Mouse (Mus musculus): ENCODE data around the gene Sorcs1.

The Sorcs1 gene

GRCm38 (mm10) chr19:50677903-50678896 is at the start of gene Sorcs1:
TSS of gene Sorcs1 (minus strand) at chr19:50678646.
- DNase-seq, result peak; percentile 18 to 44

GRCm38 (mm10) chr19:50683277-50683676 is 4.8 kb upstream of the Sorcs1 start:
- no peak for DNase-seq

GRCm38 (mm10) chr19:50678946-50679345 is 500 bp upstream of the Sorcs1 start:
- no peak for DNase-seq

- no peak for DNase-seq
Measured at GRCm38 (mm10) chr19:50676578-50677524, 1.6 kb downstream of the Sorcs1 start.

GRCm38 (mm10) chr19:50674921-50675320 is 3.5 kb downstream of the Sorcs1 start:
- DNase-seq, result no peak

- no peak for DNase-seq
Measured at GRCm38 (mm10) chr19:50667516-50667915, 10.9 kb downstream of the Sorcs1 start.

GRCm38 (mm10) chr19:50664311-50664710 is 14.1 kb downstream of the Sorcs1 start:
- no peak for DNase-seq

- DNase-seq, result no peak
Measured at GRCm38 (mm10) chr19:50659144-50659543, 19.3 kb downstream of the Sorcs1 start.

GRCm38 (mm10) chr19:50652750-50653149 is 25.7 kb downstream of the Sorcs1 start:
- DNase-seq, result no peak

- no peak for DNase-seq
Measured at GRCm38 (mm10) chr19:50643836-50644235, 34.6 kb downstream of the Sorcs1 start.

- DNase-seq, result no peak
Measured at GRCm38 (mm10) chr19:50642121-50642520, 36.3 kb downstream of the Sorcs1 start.

GRCm38 (mm10) chr19:50640251-50641032 is 38.0 kb downstream of the Sorcs1 start:
- no peak for DNase-seq

- DNase-seq, result no peak
Measured at GRCm38 (mm10) chr19:50638176-50638575, 40.3 kb downstream of the Sorcs1 start.

GRCm38 (mm10) chr19:50614013-50614412 is 64.4 kb downstream of the Sorcs1 start:
- peak in 1 of 2 experiments; percentile 31 for DNase-seq

- DNase-seq, result no peak
Measured at GRCm38 (mm10) chr19:50611619-50612018, 66.8 kb downstream of the Sorcs1 start.

GRCm38 (mm10) chr19:50603882-50604281 is 74.6 kb downstream of the Sorcs1 start:
- DNase-seq, result peak in 1 of 2 experiments; percentile 32

GRCm38 (mm10) chr19:50603380-50603779 is 75.1 kb downstream of the Sorcs1 start:
- DNase-seq, result no peak

- DNase-seq, result no peak
Measured at GRCm38 (mm10) chr19:50597300-50597699, 81.1 kb downstream of the Sorcs1 start.

GRCm38 (mm10) chr19:50586182-50586581 is 92.3 kb downstream of the Sorcs1 start:
- no peak for DNase-seq

GRCm38 (mm10) chr19:50582952-50583351 is 95.5 kb downstream of the Sorcs1 start:
- DNase-seq, result peak in 1 of 2 experiments; percentile 9

GRCm38 (mm10) chr19:50569669-50570195 is 108.7 kb downstream of the Sorcs1 start:
- no peak for DNase-seq

- DNase-seq, result no peak
Measured at GRCm38 (mm10) chr19:50566306-50566705, 112.1 kb downstream of the Sorcs1 start.

Measured in kidney, postnatal 25 days (tissue).